Mouse (Mus musculus): ENCODE measurements around the gene Gpr88. TPM values are rescaled to one million over a fixed set of nuclear protein-coding genes. Genes with fewer than 3 reads are reported as not detected.

Gene Gpr88
- total RNA-seq, 4 experiments from 2014 or later = 0.45 to 1.7 (median 0.94) TPM

Other genes starting within 250 kb of the Gpr88 start
- gene Slc30a7, start 246.1 kb downstream of the Gpr88 start, total RNA-seq (2022) = 10 to 100 TPM; 44.6 to 47.6 (median 46.0) TPM
- gene Extl2, start 246.0 kb downstream of the Gpr88 start, total RNA-seq (2022) = 10 to 100 TPM; 23.5 to 26.9 (median 26.2) TPM
- gene Vcam1, start 123.8 kb downstream of the Gpr88 start, total RNA-seq (2022) = 10 to 100 TPM; 13.1 to 31.7 (median 24.2) TPM
- gene Cdc14a, start 170.5 kb upstream of the Gpr88 start, total RNA-seq (2022) = 10 to 100 TPM in 3 of 4 experiments, 1 to 10 TPM in 1; 8.0 to 23.8 (median 16.2) TPM

All from adrenal gland, adult 8-10 months (tissue).